Mouse (Mus musculus): ENCODE data around the gene Itpr2.

DNA sequence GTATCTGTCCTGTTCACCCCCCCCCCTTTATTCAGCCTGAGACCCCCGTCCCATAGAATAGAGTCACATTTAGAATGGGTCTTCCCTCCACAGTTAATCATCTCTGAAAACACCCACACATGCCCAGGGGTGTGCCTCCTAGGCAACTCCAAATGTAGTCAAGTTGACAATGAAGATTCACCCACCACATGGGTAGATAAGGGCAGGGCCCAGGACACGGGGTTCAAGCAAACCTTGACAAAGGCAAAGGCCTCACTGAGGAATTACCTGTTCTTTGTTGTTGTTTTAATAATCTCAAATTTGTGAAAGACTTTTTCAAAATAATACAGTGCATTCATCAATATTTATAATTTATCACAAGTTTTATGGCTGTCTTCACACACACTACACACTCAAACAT, 2.4 kb upstream of the Itpr2 start:
- TF ChIP-seq TAL1 (IDR thresholded peaks at IDR 0.05; ENCODE audit: low read length) (no peak), GATA1 (IDR thresholded peaks at IDR 0.05; ENCODE audit: low read length) (no peak)
